Mouse (Mus musculus) ES-E14 (cell line): ENCODE measurements at regions not wholly inside any gene's neighbourhood (a gene's known extent, or its start where the extent isn't known, plus 50 kb on each side); places are given as distances from the start of the nearest gene placed in this dataset.

ENCODE experiments used
- CHD2 ChIP-seq: IDR thresholded peaks from 2 replicates; pipeline ENCODE4 v1.6.1; 2014; ENCODE audit warnings: mild to moderate bottlenecking, low read depth, low read length, inconsistent platforms
- MAFK ChIP-seq: IDR thresholded peaks from 2 replicates; pipeline ENCODE4 v1.6.1; 2014; ENCODE audit warnings: mild to moderate bottlenecking, low read depth, low read length, inconsistent platforms; ENCODE audit not compliant: insufficient read depth
- ZC3H11A ChIP-seq: IDR thresholded peaks from 2 replicates; pipeline ENCODE4 v1.6.1; 2012; ENCODE audit warnings: low read depth, mild to moderate bottlenecking, inconsistent platforms, low read length, borderline replicate concordance
- ZNF384 ChIP-seq: IDR thresholded peaks from 2 replicates; pipeline ENCODE4 v1.6.1; 2012; ENCODE audit warnings: low read depth, low read length, inconsistent platforms

DNA sequence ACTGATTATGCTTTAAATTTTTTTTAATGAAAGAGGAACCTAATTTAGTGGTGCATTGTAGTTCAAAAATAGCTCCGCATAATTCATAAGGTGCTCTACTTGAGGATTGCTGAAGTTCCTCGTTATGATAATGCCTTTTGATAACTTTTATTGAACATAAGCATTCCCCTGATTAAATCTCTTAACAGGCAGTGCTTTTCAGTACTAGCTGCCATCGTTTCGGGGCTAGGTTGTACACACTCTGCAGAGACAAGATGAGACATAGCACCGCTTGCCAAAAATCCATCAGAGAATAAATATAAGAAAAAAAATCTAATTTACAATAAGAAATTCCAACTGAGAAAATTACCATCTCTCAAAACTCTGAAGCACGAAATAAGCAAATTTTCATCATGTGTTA, 433.7 kb upstream of the Adgrl4 start:
- no peak for TF ChIP-seq CHD2
- TF ChIP-seq ZNF384 = no peak
- no peak for TF ChIP-seq MAFK
- no peak for TF ChIP-seq ZC3H11A
